In genomic region chr5:125503628-125504027, GRCm38 (mm10) we compare ENCODE assay signal across 20 mouse cellular contexts. TPM values are rescaled to one million over a fixed set of nuclear protein-coding genes. Genes with fewer than 3 reads are reported as not detected.
A peak's percentile ranks its signal among the peaks of the same experiment; 100 is the strongest.
DNase-seq lines count a peak whose midpoint lies in the region; ATAC-seq and TF ChIP-seq lines count a peak whose summit lies in the region.
"Had no signal": no experiment of that assay in that cellular context is flagged by ENCODE, and none has a peak within 500 bp of the region (broad histone marks: within the 10 kb centered on the region; RNA-seq: fewer than 3 reads in every experiment).

No protein-coding gene starts in this region.

- DNase-seq in liver, embryonic 14.5 days (ENCODE audit: low read depth in 3 of 3, low spot score in 3 of 3) = no peak
- peak; percentile 82 for DNase-seq in 416B (ENCODE audit: low read depth)
- DNase-seq in thymus, postnatal 0 days (ENCODE audit: low spot score) = no peak
- no peak for DNase-seq in thymus, adult 18-20 months
- DNase-seq: adrenal gland, postnatal 10 days; cerebellum, adult 11-12 months; cerebellum, adult 9-10 months; cerebellum, postnatal 25 days; gastrocnemius, postnatal 14 days had no signal

- TF ChIP-seq EP300 in liver, embryonic 14.5 days (IDR thresholded peaks at IDR 0.05; ENCODE audit: low read depth) = no peak

- no peak overlapping the region for H3K9ac ChIP-seq in liver, embryonic 14.5 days (replicated peaks)
- H3K9ac ChIP-seq in liver, embryonic 12.5 days = no peak overlapping the region
- H3K9ac ChIP-seq: embryonic facial prominence, embryonic 13.5 days; forebrain, embryonic 12.5 days; heart, embryonic 12.5 days had no signal

- H3K36me3 ChIP-seq in liver, embryonic 14.5 days (replicated peaks; ENCODE audit: control insufficient read depth, insufficient read depth, low read depth) = no peaks in the 10 kb centered on the region; the same call in 1 of the 2 replicates
- peaks cover 68% of the 10 kb centered on the region for H3K36me3 ChIP-seq in liver, embryonic 12.5 days

- no peak overlapping the region for H3K4me2 ChIP-seq in liver, embryonic 14.5 days (ENCODE audit: low read depth)
- no peak overlapping the region for H3K4me2 ChIP-seq in liver, embryonic 12.5 days
- H3K4me2 ChIP-seq: embryonic facial prominence, embryonic 13.5 days; forebrain, embryonic 12.5 days; heart, embryonic 12.5 days had no signal

- H3K4me3 ChIP-seq in liver, embryonic 14.5 days (ENCODE audit: insufficient read depth in 1 of 2, low read depth in 2 of 2, low read length in 2 of 2) = no peak overlapping the region
- H3K4me3 ChIP-seq in liver, embryonic 12.5 days = no peak overlapping the region
- H3K4me3 ChIP-seq: embryonic facial prominence, embryonic 13.5 days; forebrain, embryonic 12.5 days; heart, embryonic 12.5 days had no signal

- H3K9me3 ChIP-seq in liver, embryonic 14.5 days (ENCODE audit: control insufficient read depth, low read length) = no peaks in the 10 kb centered on the region
- no peaks in the 10 kb centered on the region for H3K9me3 ChIP-seq in liver, embryonic 12.5 days (replicated peaks)
- H3K9me3 ChIP-seq: embryonic facial prominence, embryonic 13.5 days; forebrain, embryonic 12.5 days; heart, embryonic 12.5 days had no signal

- WGBS in liver, embryonic 14.5 days (ENCODE audit: insufficient replicate concordance) = 45% methylated on average over 6 of the region's 6 CpGs
- WGBS in liver, embryonic 12.5 days (ENCODE audit: insufficient replicate concordance) = 54% methylated on average over 6 of the region's 6 CpGs

- no peaks in the 10 kb centered on the region for H3K27me3 ChIP-seq in liver, embryonic 14.5 days (ENCODE audit: control insufficient read depth, insufficient read depth, low read length)
- H3K27me3 ChIP-seq in liver, embryonic 12.5 days (replicated peaks) = no peaks in the 10 kb centered on the region
- H3K27me3 ChIP-seq: embryonic facial prominence, embryonic 13.5 days; forebrain, embryonic 12.5 days; heart, embryonic 12.5 days had no signal

- no peaks in the 10 kb centered on the region for H3K4me1 ChIP-seq in liver, embryonic 14.5 days (replicated peaks; ENCODE audit: control insufficient read depth in 2 of 2, insufficient read depth in 2 of 2, low read length in 1 of 2)
- no peaks in the 10 kb centered on the region for H3K4me1 ChIP-seq in liver, embryonic 12.5 days
- H3K4me1 ChIP-seq: heart, embryonic 12.5 days had no signal

- TF ChIP-seq CTCF in liver, embryonic 14.5 days (IDR thresholded peaks at IDR 0.05; ENCODE audit: low read depth) = no peak

- H3K27ac ChIP-seq in liver, embryonic 14.5 days = no peak overlapping the region
- H3K27ac ChIP-seq in liver, embryonic 12.5 days = no peak overlapping the region
- H3K27ac ChIP-seq: embryonic facial prominence, embryonic 13.5 days; forebrain, embryonic 12.5 days had no signal

- 0 out of 2 replicates have a peak, but pooled peaks have one; percentile 27 for ATAC-seq in liver, embryonic 14.5 days (ENCODE audit: insufficient read depth)
- no peak for ATAC-seq in liver, embryonic 12.5 days
- peak; percentile 74 to 86 for ATAC-seq in hematopoietic stem cell, adult 5-6 weeks (replicated peaks in 1 of 2; ENCODE audit: insufficient read depth in 1 of 2, low FRiP score in 2 of 2, low TSS enrichment in 1 of 2, low read depth in 1 of 2, poor library complexity in 2 of 2, severe bottlenecking in 2 of 2)
- peak; percentile 39; the same call in 1 of the 2 replicates for ATAC-seq in neutrophil, adult 5-6 weeks (ENCODE audit: extremely low read depth, insufficient number of reproducible peaks, low FRiP score, poor library complexity, severe bottlenecking)
- ATAC-seq: forebrain, embryonic 16.5 days; hindbrain, embryonic 16.5 days had no signal

RNA-seq across cellular contexts. Expression of gene Tmem132b, which starts 27.9 kb away (rescaled TPM):
- 0.01 TPM in 1 of 2 replicates, not detected in the other for polyA plus RNA-seq in liver, embryonic 14.5 days (2012; rRNA removed)
- polyA plus RNA-seq in liver, embryonic 14.5 days (2014; fragmentation: Nextera tagmentation; extraction: Ambion mirVana) = not detected in 2 replicates
- polyA plus RNA-seq in liver, embryonic 12.5 days (2016; fragmentation: Nextera tagmentation; extraction: Ambion mirVana) = 0.02 and 0.08 TPM in 2 replicates
- 0.13 and 0.25 TPM in 2 replicates for total RNA-seq in hematopoietic stem cell, adult 5-6 weeks (2017)
- 0.93 and 1.5 TPM in 2 replicates for total RNA-seq in neutrophil, adult 5-6 weeks (2017)
- 0.04 TPM in 1 of 2 replicates, not detected in the other for polyA plus RNA-seq in thymus, postnatal 0 days (2015; fragmentation: Nextera tagmentation; extraction: Ambion mirVana)
- total RNA-seq: heart, postnatal 25 days; MEL had no signal
- polyA plus RNA-seq: heart, embryonic 12.5 days; heart, embryonic 16.5 days had no signal

RNA-seq across cellular contexts. Expression of gene Aacs, which starts 28.0 kb away (rescaled TPM):
- 11.0 and 11.6 TPM in 2 replicates for polyA plus RNA-seq in liver, embryonic 14.5 days (2012; rRNA removed)
- 13.2 and 13.5 TPM in 2 replicates for polyA plus RNA-seq in liver, embryonic 14.5 days (2014; fragmentation: Nextera tagmentation; extraction: Ambion mirVana)
- 24.7 and 25.1 TPM in 2 replicates for polyA plus RNA-seq in liver, embryonic 12.5 days (2016; fragmentation: Nextera tagmentation; extraction: Ambion mirVana)
- 8.1 and 15.9 TPM in 2 replicates for total RNA-seq in hematopoietic stem cell, adult 5-6 weeks (2017)
- total RNA-seq in neutrophil, adult 5-6 weeks (2017) = 31.8 and 56.4 TPM in 2 replicates
- 31.3 and 32.7 TPM in 2 replicates for polyA plus RNA-seq in thymus, postnatal 0 days (2015; fragmentation: Nextera tagmentation; extraction: Ambion mirVana)
